Mouse (Mus musculus) naive thymus-derived CD4-positive, alpha-beta T cell, adult 2 months (primary cell): ENCODE measurements around the gene Nr2f2.

ENCODE experiments used
- DNase-seq: peaks from one replicate; pipeline ENCODE4 v3.0.0-alpha.2; 2011; ENCODE audit warnings: low read depth

Nr2f2 gene

GRCm38 (mm10) chr7:70350781-70351551 lies 15.6 kb downstream of the Nr2f2 start:
- no peak for DNase-seq

- no peak for DNase-seq
These were observed 16.4 kb downstream of the Nr2f2 start for GRCm38 (mm10) chr7:70349981-70350670.

GRCm38 (mm10) chr7:70348977-70349615 lies 17.4 kb downstream of the Nr2f2 start:
- DNase-seq, result no peak

GRCm38 (mm10) chr7:70348064-70348976 lies 18.2 kb downstream of the Nr2f2 start:
- DNase-seq, result no peak

GRCm38 (mm10) chr7:70347618-70347958 lies 18.9 kb downstream of the Nr2f2 start:
- no peak for DNase-seq

- no peak for DNase-seq
These were observed 19.5 kb downstream of the Nr2f2 start for GRCm38 (mm10) chr7:70346951-70347617.

- DNase-seq, result no peak
These were observed 20.5 kb downstream of the Nr2f2 start for GRCm38 (mm10) chr7:70346010-70346536.

GRCm38 (mm10) chr7:70343426-70343825 lies 23.1 kb downstream of the Nr2f2 start:
- DNase-seq, result no peak

GRCm38 (mm10) chr7:70342771-70343170 lies 23.8 kb downstream of the Nr2f2 start:
- no peak for DNase-seq

- DNase-seq, result no peak
These were observed 24.5 kb downstream of the Nr2f2 start for GRCm38 (mm10) chr7:70342076-70342475.

- no peak for DNase-seq
These were observed 26.4 kb downstream of the Nr2f2 start for GRCm38 (mm10) chr7:70339998-70340630.

- no peak for DNase-seq
These were observed 28.3 kb downstream of the Nr2f2 start for GRCm38 (mm10) chr7:70338265-70338640.

- no peak for DNase-seq
These were observed 28.8 kb downstream of the Nr2f2 start for GRCm38 (mm10) chr7:70337581-70338264.

GRCm38 (mm10) chr7:70336571-70337240 lies 29.8 kb downstream of the Nr2f2 start:
- DNase-seq, result no peak

GRCm38 (mm10) chr7:70336126-70336525 lies 30.4 kb downstream of the Nr2f2 start:
- no peak for DNase-seq

- no peak for DNase-seq
These were observed 31.1 kb downstream of the Nr2f2 start for GRCm38 (mm10) chr7:70335411-70335810.

GRCm38 (mm10) chr7:70334836-70335235 lies 31.7 kb downstream of the Nr2f2 start:
- DNase-seq, result no peak

- no peak for DNase-seq
These were observed 32.7 kb downstream of the Nr2f2 start for GRCm38 (mm10) chr7:70333851-70334250.

- DNase-seq, result no peak
These were observed 33.4 kb downstream of the Nr2f2 start for GRCm38 (mm10) chr7:70332926-70333664.
